Mouse (Mus musculus) hindbrain, embryonic 13.5 days (tissue): ENCODE measurements around the gene Huwe1. TPM values are rescaled to one million over a fixed set of nuclear protein-coding genes. Genes with fewer than 3 reads are reported as not detected.
A peak's percentile ranks its signal among the peaks of the same experiment; 100 is the strongest.

Experiments
- ATAC-seq: fragments of 200-750 bp; cut with Nextera tagmentation; 2 replicates; pipeline ENCODE4 v1.8.0; 2017; ENCODE audit warnings: moderate TSS enrichment; ENCODE audit not compliant: low FRiP score
- H3K27ac ChIP-seq: fragments of 300-500 bp; sonication (generic); 2 replicates; pipeline ENCODE4 v1.5.1; 2015; ENCODE audit warnings: inconsistent platforms, mild to moderate bottlenecking, moderate library complexity
- H3K27me3 ChIP-seq: fragments of 300-500 bp; sonication (generic); 2 replicates; pipeline ENCODE4 v1.6.1; 2015; ENCODE audit warnings: mild to moderate bottlenecking, inconsistent platforms
- H3K36me3 ChIP-seq: fragments of 300-500 bp; sonication (generic); 2 replicates; pipeline ENCODE4 v1.6.1; 2015; ENCODE audit warnings: mild to moderate bottlenecking, inconsistent platforms
- H3K4me1 ChIP-seq: fragments of 300-500 bp; sonication (generic); replicated peaks from 2 replicates; pipeline ENCODE4 v1.6.1; 2015; ENCODE audit warnings: inconsistent platforms
- H3K4me2 ChIP-seq: fragments of 300-500 bp; sonication (generic); 2 replicates; pipeline ENCODE4 v1.6.1; 2015; ENCODE audit warnings: inconsistent platforms, mild to moderate bottlenecking, moderate library complexity
- H3K4me3 ChIP-seq: fragments of 300-500 bp; sonication (generic); 2 replicates; pipeline ENCODE4 v1.5.1; 2015; ENCODE audit warnings: mild to moderate bottlenecking, inconsistent platforms
- H3K9ac ChIP-seq: fragments of 300-500 bp; sonication (generic); 2 replicates; pipeline ENCODE4 v1.6.1; 2015; ENCODE audit warnings: mild to moderate bottlenecking, inconsistent platforms
- H3K9me3 ChIP-seq: fragments of 300-500 bp; sonication (generic); 2 replicates; pipeline ENCODE4 v1.6.1; 2016; ENCODE audit warnings: inconsistent platforms
- WGBS: fragments of 180-500 bp; shearing (Covaris S2); methylation state at CpG from one replicate; pipeline ENCODE4 v1.1.7; 2015; 5-methylcytosine and 5-hydroxymethylcytosine counted together
- polyA plus RNA-seq: library from polyadenylated mRNA; unstranded; fragments of >200 nt; fragmentation: Nextera tagmentation; extraction: Ambion mirVana; gene quantifications from 2 replicates; pipeline ENCODE4 v1.2.1, GENCODE M21; 2015

The Huwe1 gene
- 53.0 and 56.5 TPM in 2 replicates for polyA plus RNA-seq

- Histone ChIP-seq H3K4me2 (peak within 1 kb of the TSS; percentile 46), H3K36me3 (no peaks in the 10 kb centered on the region), H3K27me3 (peaks cover 9% of the 10 kb centered on the region; the same call in 1 of the 2 replicates), H3K4me1 (peaks cover 3% of the 10 kb centered on the region; the same call in 1 of the 2 replicates), H3K9ac (peak within 1 kb of the TSS; percentile 79), H3K4me3 (peak within 1 kb of the TSS; percentile 54), H3K9me3 (no peaks in the 10 kb centered on the region), H3K27ac (peak within 1 kb of the TSS; percentile 97)
- peak; percentile 72 for ATAC-seq
- WGBS, result 23% methylated on average over 28 of the region's 36 CpGs
These were observed at the start of gene Huwe1 for GRCm38 (mm10) chrX:151800701-151801511. Gene Huwe1, plus strand, starts transcription at chrX:151800807.

- H3K27ac ChIP-seq, result no peak overlapping the region
- H3K4me1 ChIP-seq, result no peaks in the 10 kb centered on the region
- no peak overlapping the region for H3K9ac ChIP-seq
- no peak overlapping the region for H3K4me2 ChIP-seq
- H3K27me3 ChIP-seq, result 0 out of 2 replicates have a peak, but pooled peaks cover 7% of the 10 kb centered on the region
- H3K9me3 ChIP-seq, result no peaks in the 10 kb centered on the region
- H3K36me3 ChIP-seq, result no peaks in the 10 kb centered on the region
- no peak overlapping the region for H3K4me3 ChIP-seq
- 87% methylated on average over 1 of the region's 1 CpGs for WGBS
- ATAC-seq, result no peak
These were observed 20.3 kb upstream of the Huwe1 start for GRCm38 (mm10) chrX:151780348-151780747.

GRCm38 (mm10) chrX:151782939-151783338 is 17.7 kb upstream of the Huwe1 start:
- H3K27ac ChIP-seq, result no peak overlapping the region
- H3K4me3 ChIP-seq, result no peak overlapping the region
- H3K4me1 ChIP-seq, result no peaks in the 10 kb centered on the region
- no peak overlapping the region for H3K4me2 ChIP-seq
- no peak overlapping the region for H3K9ac ChIP-seq
- ATAC-seq, result no peak
- 0 out of 2 replicates have a peak, but pooled peaks cover 9% of the 10 kb centered on the region for H3K27me3 ChIP-seq
- H3K9me3 ChIP-seq, result no peaks in the 10 kb centered on the region
- 80% methylated on average over 4 of the region's 4 CpGs for WGBS
- H3K36me3 ChIP-seq, result no peaks in the 10 kb centered on the region

GRCm38 (mm10) chrX:151792766-151793165 is 7.8 kb upstream of the Huwe1 start:
- H3K9ac ChIP-seq, result no peak overlapping the region
- H3K4me1 ChIP-seq, result no peaks in the 10 kb centered on the region
- H3K9me3 ChIP-seq, result no peaks in the 10 kb centered on the region
- H3K4me3 ChIP-seq, result no peak overlapping the region
- 0 out of 2 replicates have a peak, but pooled peaks cover 2% of the 10 kb centered on the region for H3K27me3 ChIP-seq
- WGBS, result 36% methylated on average over 2 of the region's 2 CpGs
- ATAC-seq, result no peak
- H3K36me3 ChIP-seq, result no peaks in the 10 kb centered on the region
- H3K27ac ChIP-seq, result no peak overlapping the region
- no peak overlapping the region for H3K4me2 ChIP-seq

- 72% methylated on average over 1 of the region's 1 CpGs for WGBS
- no peak overlapping the region for H3K27ac ChIP-seq
These were observed 2.6 kb upstream of the Huwe1 start for GRCm38 (mm10) chrX:151797970-151798369.

GRCm38 (mm10) chrX:151802328-151802955 is 1.8 kb downstream of the Huwe1 start:
- ATAC-seq, result no peak
- WGBS, result 19% methylated on average over 13 of the region's 13 CpGs

More at GRCm38 (mm10) chrX:151797970-151798369, 2.6 kb upstream of the Huwe1 start:
- Histone ChIP-seq H3K36me3 (no peaks in the 10 kb centered on the region), H3K9me3 (no peaks in the 10 kb centered on the region), H3K27me3 (peaks cover 11% of the 10 kb centered on the region; the same call in 1 of the 2 replicates), H3K4me3 (no peak overlapping the region), H3K4me1 (no peaks in the 10 kb centered on the region), H3K4me2 (no peak overlapping the region), H3K9ac (no peak overlapping the region)
- ATAC-seq, result no peak

GRCm38 (mm10) chrX:151802956-151803776 is 2.6 kb downstream of the Huwe1 start:
- H3K9ac ChIP-seq, result peak overlapping the region; percentile 74
- H3K4me3 ChIP-seq, result peak overlapping the region; percentile 51
- H3K4me1 ChIP-seq, result peaks cover 3% of the 10 kb centered on the region; the same call in 1 of the 2 replicates
- H3K27me3 ChIP-seq, result peaks cover 9% of the 10 kb centered on the region; the same call in 1 of the 2 replicates
- H3K9me3 ChIP-seq, result no peaks in the 10 kb centered on the region
- H3K27ac ChIP-seq, result peak overlapping the region; percentile 92
- 12% methylated on average over 77 of the region's 77 CpGs for WGBS
- peak; percentile 90 for ATAC-seq
- peak overlapping the region; percentile 72 for H3K4me2 ChIP-seq
- H3K36me3 ChIP-seq, result no peaks in the 10 kb centered on the region

More at GRCm38 (mm10) chrX:151802328-151802955, 1.8 kb downstream of the Huwe1 start:
- H3K27ac ChIP-seq, result peak overlapping the region; percentile 91
- peaks cover 9% of the 10 kb centered on the region; the same call in 1 of the 2 replicates for H3K27me3 ChIP-seq
- peaks cover 3% of the 10 kb centered on the region; the same call in 1 of the 2 replicates for H3K4me1 ChIP-seq
- H3K9me3 ChIP-seq, result no peaks in the 10 kb centered on the region
- H3K36me3 ChIP-seq, result no peaks in the 10 kb centered on the region
- peak overlapping the region; percentile 44 for H3K4me3 ChIP-seq
- peak overlapping the region; percentile 53 for H3K4me2 ChIP-seq
- peak overlapping the region; percentile 71 for H3K9ac ChIP-seq

- Histone ChIP-seq H3K4me3 (peak overlapping the region; percentile 51), H3K27ac (peak overlapping the region; percentile 92), H3K9me3 (no peaks in the 10 kb centered on the region), H3K4me2 (peak overlapping the region; percentile 72), H3K4me1 (peaks cover 3% of the 10 kb centered on the region; the same call in 1 of the 2 replicates), H3K36me3 (no peaks in the 10 kb centered on the region), H3K27me3 (peaks cover 7% of the 10 kb centered on the region; the same call in 1 of the 2 replicates), H3K9ac (peak overlapping the region; percentile 74)
- peak; percentile 36 for ATAC-seq
- 15% methylated on average over 20 of the region's 20 CpGs for WGBS
These were observed 3.1 kb downstream of the Huwe1 start for GRCm38 (mm10) chrX:151803777-151804101.

GRCm38 (mm10) chrX:151804388-151804787 is 3.8 kb downstream of the Huwe1 start:
- no peaks in the 10 kb centered on the region for H3K9me3 ChIP-seq
- peak overlapping the region; percentile 51 for H3K4me3 ChIP-seq
- ATAC-seq, result no peak
- H3K9ac ChIP-seq, result peak overlapping the region; percentile 74
- H3K27me3 ChIP-seq, result peaks cover under 1% of the 10 kb centered on the region; the same call in 1 of the 2 replicates
- H3K36me3 ChIP-seq, result no peaks in the 10 kb centered on the region
- H3K4me2 ChIP-seq, result peak overlapping the region; percentile 72
- H3K4me1 ChIP-seq, result peaks cover 3% of the 10 kb centered on the region; the same call in 1 of the 2 replicates
- H3K27ac ChIP-seq, result peak overlapping the region; percentile 12; the same call in 1 of the 2 replicates
- WGBS, result 15% methylated on average over 9 of the region's 9 CpGs

- no peak overlapping the region for H3K9ac ChIP-seq
- WGBS, result 79% methylated on average over 6 of the region's 6 CpGs
- H3K4me1 ChIP-seq, result no peaks in the 10 kb centered on the region
- no peak overlapping the region for H3K4me3 ChIP-seq
- H3K9me3 ChIP-seq, result no peaks in the 10 kb centered on the region
- 0 out of 2 replicates have a peak, but pooled peaks cover 10% of the 10 kb centered on the region for H3K27me3 ChIP-seq
- no peak overlapping the region for H3K4me2 ChIP-seq
- no peak for ATAC-seq
- no peak overlapping the region for H3K27ac ChIP-seq
- H3K36me3 ChIP-seq, result no peaks in the 10 kb centered on the region
These were observed 10.9 kb downstream of the Huwe1 start for GRCm38 (mm10) chrX:151811481-151811880.

GRCm38 (mm10) chrX:151813656-151814055 is 13.0 kb downstream of the Huwe1 start:
- Histone ChIP-seq H3K4me1 (no peaks in the 10 kb centered on the region), H3K27me3 (0 out of 2 replicates have a peak, but pooled peaks cover 10% of the 10 kb centered on the region), H3K4me2 (no peak overlapping the region), H3K27ac (no peak overlapping the region), H3K4me3 (no peak overlapping the region), H3K36me3 (no peaks in the 10 kb centered on the region), H3K9ac (no peak overlapping the region), H3K9me3 (no peaks in the 10 kb centered on the region)
- no peak for ATAC-seq
- 84% methylated on average over 1 of the region's 1 CpGs for WGBS
